Mouse (Mus musculus) megakaryocyte progenitor cell, adult 5-6 weeks (primary cell): ENCODE results near the gene Dync1h1. TPM values are rescaled to one million over a fixed set of nuclear protein-coding genes. Genes with fewer than 3 reads are reported as not detected.

Source experiments
- total RNA-seq, 2 experiments: library from RNA; stranded (forward) in 1 of 2; stranded (reverse) in 1 of 2; fragments of 157-497, 149-512 nt in 1 of 2; fragments of 200-1000 nt in 1 of 2; gene quantifications; 2 replicates each; pipeline versions ENCODE4 v1.2.3 to v1.2.4; 2015 to 2017

The Dync1h1 gene
- total RNA-seq, 2 experiments from 2014 or later = 64.4 to 91.9 TPM

Other genes with a start within 250 kb of the Dync1h1 start
- 108 and 119 TPM in 2 replicates for gene Ppp2r5c, start 154.3 kb upstream of the Dync1h1 start, total RNA-seq (2015)
- gene Ppp2r5c, start 154.3 kb upstream of the Dync1h1 start, total RNA-seq (2017) = 189 and 205 TPM in 2 replicates
- gene 1700001K19Rik, start 81.2 kb downstream of the Dync1h1 start, total RNA-seq (2015) = not detected in 2 replicates
- not detected in 2 replicates for gene 1700001K19Rik, start 81.2 kb downstream of the Dync1h1 start, total RNA-seq (2017)
- gene Hsp90aa1, start 101.3 kb downstream of the Dync1h1 start, total RNA-seq (2015) = 1,320 and 1,329 TPM in 2 replicates
- 1,319 and 1,619 TPM in 2 replicates for gene Hsp90aa1, start 101.3 kb downstream of the Dync1h1 start, total RNA-seq (2017)
- 21.3 and 22.8 TPM in 2 replicates for gene Wdr20, start 136.5 kb downstream of the Dync1h1 start, total RNA-seq (2015)
- gene Wdr20, start 136.5 kb downstream of the Dync1h1 start, total RNA-seq (2017) = 27.1 and 36.2 TPM in 2 replicates
- gene Mok, start 239.5 kb downstream of the Dync1h1 start, total RNA-seq (2015) = 1.0 and 2.1 TPM in 2 replicates
- gene Mok, start 239.5 kb downstream of the Dync1h1 start, total RNA-seq (2017) = 2.0 and 2.2 TPM in 2 replicates
- 5.1 and 5.5 TPM in 2 replicates for gene Zfp839, start 248.8 kb downstream of the Dync1h1 start, total RNA-seq (2015)
- 4.6 and 6.2 TPM in 2 replicates for gene Zfp839, start 248.8 kb downstream of the Dync1h1 start, total RNA-seq (2017)